Mouse (Mus musculus) MEL (cell line): ENCODE results near the gene Aunip.

ENCODE experiments used
- CTCF ChIP-seq, 3 experiments: IDR thresholded peaks in 2 of 3; conservative IDR thresholded peaks in 1 of 3; 2 replicates each; pipeline ENCODE4 v1.5.1; 2011 to 2012; ENCODE audit warnings: low read length in 3 of 3, low read depth in 2 of 3, mild to moderate bottlenecking in 2 of 3, improper control_type of control experiment in 1 of 3, inconsistent platforms in 1 of 3, mixed read lengths in 1 of 3, moderate library complexity in 1 of 3; ENCODE audit not compliant: control insufficient read depth in 1 of 3, insufficient read depth in 1 of 3, poor library complexity in 1 of 3, severe bottlenecking in 1 of 3
- GATA1 ChIP-seq: IDR thresholded peaks from 2 replicates; pipeline ENCODE4 v1.6.1; 2011; ENCODE audit warnings: low read depth, low read length, improper control_type of control experiment
- HCFC1 ChIP-seq: IDR thresholded peaks from 2 replicates; pipeline ENCODE4 v1.6.1; 2012; ENCODE audit warnings: low read depth, mild to moderate bottlenecking, inconsistent platforms, low read length, improper control_type of control experiment, moderate library complexity
- MAZ ChIP-seq: IDR thresholded peaks from 2 replicates; pipeline ENCODE4 v1.6.1; 2012; ENCODE audit warnings: low read depth, mild to moderate bottlenecking, inconsistent platforms, low read length, improper control_type of control experiment
- TAL1 ChIP-seq: IDR thresholded peaks from 2 replicates; pipeline ENCODE4 v1.6.1; 2012; ENCODE audit warnings: mild to moderate bottlenecking, inconsistent platforms, low read length, moderate library complexity, mixed read lengths
- USF1 ChIP-seq: IDR thresholded peaks from 2 replicates; pipeline ENCODE4 v1.6.1; 2014; ENCODE audit warnings: low read depth, mild to moderate bottlenecking, inconsistent platforms, low read length, improper control_type of control experiment, moderate library complexity

DNA sequence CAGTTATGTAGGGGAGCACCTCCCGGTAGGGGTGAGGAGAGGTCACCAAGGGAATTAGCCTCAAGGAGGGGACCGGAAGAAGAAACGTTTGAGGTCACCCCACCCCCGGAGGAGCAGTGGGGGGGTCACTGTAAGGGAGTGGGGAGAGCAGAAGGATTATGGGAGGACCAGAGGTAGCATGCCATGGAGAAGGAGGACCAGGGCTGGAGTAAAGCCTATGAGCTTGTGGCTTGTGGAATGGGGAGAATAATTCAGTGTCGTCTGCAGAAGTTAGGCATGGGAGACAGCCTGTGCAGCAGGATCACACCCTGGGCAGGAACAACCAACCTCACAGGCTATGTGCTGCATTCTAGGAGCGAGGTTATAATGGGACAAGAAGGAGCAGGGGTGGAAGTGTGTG is 13.6 kb upstream of the Aunip start:
- TF ChIP-seq TAL1 (no peak), HCFC1 (no peak), USF1 (no peak), CTCF (IDR thresholded peaks at IDR 0.05 in 2 of 3, conservative IDR thresholded peaks at IDR 0.05 in 1 of 3; ENCODE audit: control insufficient read depth in 1 of 3, insufficient read depth in 1 of 3, low read depth in 2 of 3, low read length in 3 of 3, poor library complexity in 1 of 3, severe bottlenecking in 1 of 3) (no peak), GATA1 (no peak), MAZ (no peak)
